Mouse (Mus musculus) C2C12 (cell line): ENCODE data around the gene Pgap3. TPM values are rescaled to one million over a fixed set of nuclear protein-coding genes. Genes with fewer than 3 reads are reported as not detected.

Experiments used
- H3K27me3 ChIP-seq: one replicate; pipeline ENCODE4 v1.6.1; 2011; ENCODE audit not compliant: control insufficient read depth, insufficient read depth, insufficient read length
- H3K36me3 ChIP-seq: one replicate; pipeline ENCODE4 v1.6.1; 2011; ENCODE audit not compliant: control insufficient read depth, insufficient read depth
- H3K4me3 ChIP-seq: one replicate; pipeline ENCODE4 v1.5.1; 2011; ENCODE audit warnings: mild to moderate bottlenecking, control low read depth; ENCODE audit not compliant: poor library complexity, insufficient read depth, severe bottlenecking
- H3K79me2 ChIP-seq: one replicate; pipeline ENCODE4 v1.6.1; 2011; ENCODE audit not compliant: control insufficient read depth, insufficient read depth
- H3K79me3 ChIP-seq: one replicate; pipeline ENCODE4 v1.6.1; 2011; ENCODE audit warnings: low read depth, control low read depth
- H3ac ChIP-seq: one replicate; pipeline ENCODE3; 2011; ENCODE audit warnings: low read depth; ENCODE audit not compliant: control insufficient read depth, insufficient read length
- CEBPB ChIP-seq: IDR thresholded peaks from one replicate; pipeline ENCODE4 v1.6.1; 2011; ENCODE audit warnings: low read depth, mild to moderate bottlenecking, control low read depth, moderate library complexity
- CTCF ChIP-seq: IDR thresholded peaks from one replicate; pipeline ENCODE4 v1.5.1; 2011; ENCODE audit not compliant: control insufficient read depth, insufficient read depth, insufficient read length
- FOSL1 ChIP-seq: IDR thresholded peaks from one replicate; pipeline ENCODE4 v1.8.0; 2011; ENCODE audit warnings: mild to moderate bottlenecking, low read length; ENCODE audit not compliant: poor library complexity, insufficient read depth, severe bottlenecking
- MAX ChIP-seq: IDR thresholded peaks from one replicate; pipeline ENCODE4 v1.6.1; 2011; ENCODE audit warnings: mild to moderate bottlenecking, control low read depth
- MYOD1 ChIP-seq: IDR thresholded peaks from one replicate; pipeline ENCODE4 v1.6.1; 2011; ENCODE audit warnings: low read depth; ENCODE audit not compliant: control insufficient read depth, insufficient read length
- MYOG ChIP-seq: IDR thresholded peaks from one replicate; pipeline ENCODE4 v1.6.1; 2011; ENCODE audit not compliant: control insufficient read depth, insufficient read length; ENCODE audit errors: extremely low read depth
- USF1 ChIP-seq: IDR thresholded peaks from one replicate; pipeline ENCODE4 v1.6.1; 2011; ENCODE audit warnings: low read depth, mild to moderate bottlenecking, control low read depth, moderate library complexity
- polyA plus RNA-seq: library from polyadenylated mRNA; unstranded; fragments of >200 nt; fragmentation: generic; extraction: Trizol; gene quantifications from one replicate; pipeline ENCODE4 v1.2.1, GENCODE M21; 2012; ENCODE audit warnings: missing spikeins

Pgap3 gene
- polyA plus RNA-seq, 1 experiment: 6.3 TPM

DNA sequence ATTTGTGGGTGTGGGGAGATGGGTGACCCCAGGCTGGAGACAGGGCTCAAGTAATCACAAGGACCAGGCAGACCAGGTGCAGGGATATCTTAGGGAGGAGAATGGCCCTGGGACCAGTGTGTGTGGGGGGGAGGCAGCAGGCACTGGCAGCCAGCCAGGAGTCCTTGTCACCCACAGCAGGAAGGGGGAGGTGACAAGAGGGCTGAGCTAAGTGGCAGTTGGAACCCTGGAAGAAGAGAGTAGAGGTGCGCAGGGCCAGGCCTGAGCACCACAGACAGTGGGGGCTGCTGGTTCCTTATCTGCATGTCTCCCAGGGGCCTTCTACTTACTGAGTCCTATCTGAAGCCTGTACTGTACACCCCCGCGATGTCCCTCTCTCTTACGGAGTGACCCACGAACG lies 7.0 kb downstream of the Pgap3 start:
- Histone ChIP-seq H3K36me3 (no peaks in the 10 kb centered on the region), H3K4me3 (no peak overlapping the region), H3ac (no peak overlapping the region), H3K27me3 (peaks cover 8% of the 10 kb centered on the region), H3K79me2 (no peaks in the 10 kb centered on the region), H3K79me3 (no peaks in the 10 kb centered on the region)
- no peak for TF ChIP-seq USF1
- no peak for TF ChIP-seq CTCF
- no peak for TF ChIP-seq MYOD1
- TF ChIP-seq MYOG: no peak
- TF ChIP-seq CEBPB: no peak
- TF ChIP-seq MAX: no peak
- no peak for TF ChIP-seq FOSL1

DNA sequence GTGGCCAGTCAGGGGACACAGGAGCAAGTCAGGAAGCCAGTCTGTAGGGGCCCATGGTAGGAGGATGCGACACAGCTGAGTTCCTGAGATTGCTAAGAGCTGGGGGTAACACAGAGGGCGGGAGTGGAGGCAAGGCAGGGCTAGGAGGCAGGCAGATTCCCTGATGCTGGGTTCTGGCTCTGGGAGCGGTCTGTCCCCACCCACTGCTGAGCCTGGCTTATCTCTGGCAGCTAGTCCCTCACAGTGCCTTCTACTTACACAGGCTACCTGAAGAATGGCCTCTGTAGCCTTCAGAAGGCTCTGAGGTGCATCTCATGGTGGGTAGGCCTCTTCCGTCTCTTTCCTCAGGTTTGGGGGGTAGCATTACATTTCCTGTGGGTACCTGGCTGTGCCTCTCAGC lies 7.6 kb downstream of the Pgap3 start:
- no peak overlapping the region for H3K4me3 ChIP-seq
- H3K79me3 ChIP-seq: no peaks in the 10 kb centered on the region
- peak overlapping the region; percentile 27 for H3ac ChIP-seq
- no peaks in the 10 kb centered on the region for H3K79me2 ChIP-seq
- peaks cover 11% of the 10 kb centered on the region for H3K27me3 ChIP-seq
- no peak for TF ChIP-seq MYOD1
- TF ChIP-seq USF1: no peak
- no peak for TF ChIP-seq CEBPB
- no peak for TF ChIP-seq MAX
- no peak for TF ChIP-seq MYOG
- no peak for TF ChIP-seq CTCF
- no peak for TF ChIP-seq FOSL1
- no peaks in the 10 kb centered on the region for H3K36me3 ChIP-seq

DNA sequence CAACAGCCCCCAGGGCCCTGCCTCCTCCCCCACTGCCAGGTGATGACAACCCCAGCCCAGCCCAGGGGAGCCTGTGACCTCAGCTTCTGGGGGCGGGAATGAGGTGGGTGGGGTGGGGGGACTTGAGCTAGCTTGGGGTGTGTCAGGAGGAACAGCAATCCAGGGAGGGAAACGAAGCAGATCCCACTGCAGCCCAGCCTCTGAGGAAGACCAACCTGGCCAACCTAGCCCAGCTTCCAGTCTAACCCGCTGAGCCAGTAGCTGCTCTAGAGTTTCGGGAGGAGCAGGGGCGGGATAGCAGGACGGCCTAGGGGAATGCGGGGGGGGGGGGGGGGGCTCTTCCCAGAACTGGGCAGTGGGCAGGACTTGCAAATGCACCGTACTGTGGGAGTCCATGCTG lies 8.3 kb downstream of the Pgap3 start:
- TF ChIP-seq FOSL1: no peak
- H3ac ChIP-seq: no peak overlapping the region
- H3K27me3 ChIP-seq: peaks cover 14% of the 10 kb centered on the region
- no peaks in the 10 kb centered on the region for H3K79me3 ChIP-seq
- H3K4me3 ChIP-seq: no peak overlapping the region
- H3K79me2 ChIP-seq: no peaks in the 10 kb centered on the region
- H3K36me3 ChIP-seq: no peaks in the 10 kb centered on the region

DNA sequence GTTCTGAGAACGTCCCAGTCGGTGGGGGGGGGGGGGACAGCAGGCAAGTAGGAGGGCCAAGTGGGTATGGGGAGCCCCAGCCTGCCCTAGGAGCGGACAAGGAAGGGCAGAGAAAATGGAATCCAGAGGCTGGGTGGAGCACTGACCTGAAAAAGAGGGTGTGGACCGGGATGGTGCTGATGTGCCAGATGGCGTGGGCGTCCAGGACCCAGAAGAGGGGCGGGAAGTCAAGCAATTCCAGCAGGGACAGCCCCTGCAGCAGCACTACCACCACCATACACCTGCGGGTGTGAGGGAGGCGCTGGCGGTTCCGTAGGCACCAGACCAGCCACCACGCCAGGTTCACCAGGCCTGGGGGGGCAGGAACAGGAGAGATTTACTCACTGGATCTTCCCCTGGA lies 10.1 kb downstream of the Pgap3 start:
- no peaks in the 10 kb centered on the region for H3K36me3 ChIP-seq
- H3K4me3 ChIP-seq: no peak overlapping the region
- H3ac ChIP-seq: peak overlapping the region; percentile 22
- H3K27me3 ChIP-seq: peaks cover 20% of the 10 kb centered on the region
- H3K79me3 ChIP-seq: no peaks in the 10 kb centered on the region
- H3K79me2 ChIP-seq: no peaks in the 10 kb centered on the region
- TF ChIP-seq CEBPB: no peak
- TF ChIP-seq MYOG: no peak
- no peak for TF ChIP-seq MYOD1
- TF ChIP-seq MAX: no peak
- TF ChIP-seq CTCF: no peak
- TF ChIP-seq USF1: no peak
- no peak for TF ChIP-seq FOSL1

DNA sequence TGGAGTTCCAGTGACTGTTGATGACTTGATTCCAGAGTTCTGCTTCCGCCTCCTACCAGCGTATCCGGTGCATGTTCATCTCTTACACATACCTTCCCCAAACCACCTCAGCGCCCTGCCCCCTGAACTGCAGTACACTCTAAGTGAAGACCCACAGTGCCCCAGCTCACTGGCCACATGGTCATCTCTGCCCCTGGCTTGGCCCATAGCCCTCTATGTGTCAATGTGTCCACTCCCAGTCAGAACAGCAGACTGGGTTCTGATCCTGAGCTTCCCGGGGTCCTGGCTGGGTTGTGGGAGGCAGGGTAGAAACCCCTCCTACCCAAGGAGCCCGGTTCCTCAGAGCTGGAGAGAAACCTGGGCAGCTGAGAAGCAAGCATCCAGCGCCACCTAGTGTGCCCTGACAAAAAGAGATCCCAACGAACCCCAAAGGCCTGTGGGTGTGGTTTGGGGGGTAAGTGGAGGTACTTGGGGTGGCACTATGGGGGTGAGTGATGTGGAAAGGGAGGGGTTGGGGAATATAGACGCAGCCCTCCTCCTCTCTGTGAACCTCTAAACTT lies 11.0 kb downstream of the Pgap3 start:
- Histone ChIP-seq H3K4me3 (no peak overlapping the region), H3K36me3 (no peaks in the 10 kb centered on the region), H3K79me3 (no peaks in the 10 kb centered on the region), H3K27me3 (peaks cover 20% of the 10 kb centered on the region), H3K79me2 (no peaks in the 10 kb centered on the region), H3ac (no peak overlapping the region)
- TF ChIP-seq CEBPB: no peak
- TF ChIP-seq CTCF: peak; percentile 30

DNA sequence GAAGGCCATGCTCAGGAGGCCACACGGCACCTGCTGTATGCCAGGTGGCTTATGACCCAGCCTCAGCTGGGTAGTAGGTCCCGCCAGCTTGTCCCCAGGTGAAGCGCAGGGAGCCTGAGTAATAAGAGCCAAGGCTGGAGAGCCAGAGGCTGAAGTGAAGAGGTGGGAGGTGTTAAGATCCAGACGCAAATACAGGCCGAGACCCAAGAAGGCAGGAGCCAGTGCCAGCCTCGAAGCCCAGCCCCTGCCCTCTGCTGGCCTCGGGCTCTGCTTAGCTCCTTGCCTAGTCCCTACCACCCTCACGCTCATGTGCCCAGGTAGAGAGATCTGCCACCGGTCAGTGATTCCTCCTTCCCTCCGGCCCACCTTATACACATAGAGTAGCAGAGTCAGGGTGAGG lies 12.0 kb downstream of the Pgap3 start:
- Histone ChIP-seq H3K79me2 (no peaks in the 10 kb centered on the region), H3ac (no peak overlapping the region), H3K79me3 (no peaks in the 10 kb centered on the region), H3K4me3 (no peak overlapping the region), H3K36me3 (no peaks in the 10 kb centered on the region), H3K27me3 (peaks cover 20% of the 10 kb centered on the region)
- TF ChIP-seq CEBPB (no peak), FOSL1 (no peak), CTCF (no peak), MYOG (no peak), MYOD1 (no peak), USF1 (no peak), MAX (no peak)
